Mouse (Mus musculus): Measurements from ENCODE around the gene 5031439G07Rik. TPM values are rescaled to one million over a fixed set of nuclear protein-coding genes. Genes with fewer than 3 reads are reported as not detected.

The 5031439G07Rik gene
- polyA plus RNA-seq, 1 experiment = not detected

GRCm38 (mm10) chr15:85022211-85022610, 33.9 kb upstream of the 5031439G07Rik start:
- WGBS = 76% methylated on average over 4 of the region's 4 CpGs

DNA sequence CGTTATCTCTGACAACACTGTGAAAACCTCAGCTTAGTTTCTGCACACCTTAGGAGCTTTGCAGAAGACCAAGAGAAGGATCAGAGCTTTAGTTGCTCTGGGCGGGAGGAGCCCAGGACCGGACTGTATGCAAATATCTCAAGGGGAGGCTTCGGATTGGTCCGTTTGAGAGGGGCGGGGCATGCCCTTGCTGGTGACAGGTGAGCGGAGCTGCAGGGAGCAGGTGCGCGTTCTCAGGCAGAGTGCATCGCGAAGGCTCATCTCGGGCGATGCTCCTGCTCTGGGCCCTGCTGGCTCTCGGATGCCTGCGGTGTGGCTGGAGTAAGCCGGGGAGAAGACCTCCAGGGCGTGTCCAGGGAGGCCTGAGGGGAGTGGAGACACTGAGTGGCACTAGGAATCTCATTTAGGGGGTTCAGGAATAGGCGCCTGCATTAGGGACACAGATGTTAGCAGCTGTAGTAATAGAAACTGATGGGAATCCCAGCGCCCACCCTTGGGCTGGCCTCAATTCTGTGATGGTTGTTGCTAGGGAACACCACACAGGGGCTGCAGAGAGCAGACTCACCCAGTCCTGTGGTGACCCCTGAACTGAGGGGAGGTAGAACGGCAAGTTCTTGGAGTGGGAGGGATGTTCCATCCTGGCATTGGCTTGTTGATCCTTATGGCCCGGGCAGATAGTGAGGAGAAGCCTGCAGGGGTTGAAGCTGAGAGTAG, 28.8 kb upstream of the 5031439G07Rik start, which contains the start of gene Upk3a:
Gene Upk3a, plus strand, starts transcription at position 191 of the 714 bp plus-strand sequence.
- TF ChIP-seq POLR2A (IDR thresholded peaks at IDR 0.05; ENCODE audit: insufficient read depth, low read depth, low read length) = no peak
- no peak for TF ChIP-seq CTCF (IDR thresholded peaks at IDR 0.05; ENCODE audit: insufficient read depth, low read depth, low read length)
- whole genome bisulfite sequencing = 33% methylated on average over 21 of the region's 21 CpGs
- H3K4me1 ChIP-seq (ENCODE audit: control insufficient read depth, insufficient read depth, low read length) = peaks cover 6% of the 10 kb centered on the region
- no peak within 1 kb of the TSS for H3K27ac ChIP-seq (ENCODE audit: insufficient read depth, low read depth, low read length)
- no peak within 1 kb of the TSS for H3K4me3 ChIP-seq (ENCODE audit: insufficient read depth, low read depth, low read length)

More at GRCm38 (mm10) chr15:85022211-85022610, 33.9 kb upstream of the 5031439G07Rik start:
- H3K4me1 ChIP-seq (ENCODE audit: control insufficient read depth, insufficient read depth, low read length) = peaks cover 2% of the 10 kb centered on the region; the same call in 1 of the 2 replicates
- TF ChIP-seq POLR2A (IDR thresholded peaks at IDR 0.05; ENCODE audit: insufficient read depth, low read depth, low read length) = no peak
- TF ChIP-seq CTCF (IDR thresholded peaks at IDR 0.05; ENCODE audit: insufficient read depth, low read depth, low read length) = no peak
- H3K27ac ChIP-seq (ENCODE audit: insufficient read depth, low read depth, low read length) = no peak overlapping the region
- H3K4me3 ChIP-seq (ENCODE audit: insufficient read depth, low read depth, low read length) = no peak overlapping the region

GRCm38 (mm10) chr15:85015771-85016170, 27.4 kb upstream of the 5031439G07Rik start:
- peaks cover 9% of the 10 kb centered on the region for H3K4me1 ChIP-seq (ENCODE audit: control insufficient read depth, insufficient read depth, low read length)
- no peak overlapping the region for H3K27ac ChIP-seq (ENCODE audit: insufficient read depth, low read depth, low read length)
- no peak overlapping the region for H3K4me3 ChIP-seq (ENCODE audit: insufficient read depth, low read depth, low read length)
- TF ChIP-seq POLR2A (IDR thresholded peaks at IDR 0.05; ENCODE audit: insufficient read depth, low read depth, low read length) (no peak), CTCF (IDR thresholded peaks at IDR 0.05; ENCODE audit: insufficient read depth, low read depth, low read length) (no peak)
- WGBS = 31% methylated on average over 11 of the region's 11 CpGs

GRCm38 (mm10) chr15:85012662-85013054, 24.3 kb upstream of the 5031439G07Rik start:
- Histone ChIP-seq H3K4me1 (ENCODE audit: control insufficient read depth, insufficient read depth, low read length) (peaks cover 9% of the 10 kb centered on the region), H3K27ac (ENCODE audit: insufficient read depth, low read depth, low read length) (no peak overlapping the region), H3K4me3 (ENCODE audit: insufficient read depth, low read depth, low read length) (no peak overlapping the region)
- no peak for TF ChIP-seq POLR2A (IDR thresholded peaks at IDR 0.05; ENCODE audit: insufficient read depth, low read depth, low read length)
- no peak for TF ChIP-seq CTCF (IDR thresholded peaks at IDR 0.05; ENCODE audit: insufficient read depth, low read depth, low read length)
- 49% methylated on average over 2 of the region's 2 CpGs for WGBS

- no peak overlapping the region for H3K27ac ChIP-seq (ENCODE audit: insufficient read depth, low read depth, low read length)
- WGBS = 58% methylated on average over 19 of the region's 19 CpGs
Measured at GRCm38 (mm10) chr15:85011895-85012661, 23.7 kb upstream of the 5031439G07Rik start.

GRCm38 (mm10) chr15:85009666-85010065, 21.3 kb upstream of the 5031439G07Rik start:
- Histone ChIP-seq H3K27ac (ENCODE audit: insufficient read depth, low read depth, low read length) (no peak overlapping the region), H3K4me3 (ENCODE audit: insufficient read depth, low read depth, low read length) (no peak overlapping the region), H3K4me1 (ENCODE audit: control insufficient read depth, insufficient read depth, low read length) (peaks cover 3% of the 10 kb centered on the region; the same call in 1 of the 2 replicates)
- TF ChIP-seq POLR2A (IDR thresholded peaks at IDR 0.05; ENCODE audit: insufficient read depth, low read depth, low read length) = 0 out of 2 replicates have a peak, but pooled peaks have one; percentile 25
- no peak for TF ChIP-seq CTCF (IDR thresholded peaks at IDR 0.05; ENCODE audit: insufficient read depth, low read depth, low read length)
- 91% methylated on average over 8 of the region's 8 CpGs for WGBS

More at GRCm38 (mm10) chr15:85011895-85012661, 23.7 kb upstream of the 5031439G07Rik start:
- Histone ChIP-seq H3K4me1 (ENCODE audit: control insufficient read depth, insufficient read depth, low read length) (peaks cover 6% of the 10 kb centered on the region; the same call in 1 of the 2 replicates), H3K4me3 (ENCODE audit: insufficient read depth, low read depth, low read length) (no peak overlapping the region)
- TF ChIP-seq POLR2A (IDR thresholded peaks at IDR 0.05; ENCODE audit: insufficient read depth, low read depth, low read length) (no peak), CTCF (IDR thresholded peaks at IDR 0.05; ENCODE audit: insufficient read depth, low read depth, low read length) (no peak)

- WGBS = 16% methylated on average over 29 of the region's 29 CpGs
- H3K4me3 ChIP-seq (ENCODE audit: insufficient read depth, low read depth, low read length) = no peak overlapping the region
- no peak overlapping the region for H3K27ac ChIP-seq (ENCODE audit: insufficient read depth, low read depth, low read length)
Measured at GRCm38 (mm10) chr15:85000984-85001982, 12.9 kb upstream of the 5031439G07Rik start.

DNA sequence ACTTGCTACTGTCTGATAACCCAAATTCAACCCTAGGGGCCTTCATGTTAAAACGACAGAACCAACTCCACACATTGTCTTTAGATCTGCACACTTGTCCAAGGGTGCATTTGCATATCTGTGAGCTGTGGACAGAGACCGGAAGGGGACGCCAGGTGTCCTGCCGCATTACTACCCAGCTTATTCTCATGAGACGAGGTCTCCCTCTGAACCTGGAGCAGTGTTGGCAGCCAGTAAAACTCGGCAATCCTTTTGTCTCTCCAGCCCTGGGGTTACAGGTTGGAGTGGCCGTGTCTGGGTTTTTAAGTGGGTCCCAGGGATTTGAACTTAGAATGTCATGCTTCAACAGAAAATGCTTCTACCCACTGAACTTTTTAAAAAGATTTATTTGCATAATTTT, 11.6 kb upstream of the 5031439G07Rik start:
- peaks cover 14% of the 10 kb centered on the region for H3K4me1 ChIP-seq (ENCODE audit: control insufficient read depth, insufficient read depth, low read length)
- TF ChIP-seq CTCF (IDR thresholded peaks at IDR 0.05; ENCODE audit: insufficient read depth, low read depth, low read length) (no peak), POLR2A (IDR thresholded peaks at IDR 0.05; ENCODE audit: insufficient read depth, low read depth, low read length) (no peak)

More at GRCm38 (mm10) chr15:85000984-85001982, 12.9 kb upstream of the 5031439G07Rik start:
- TF ChIP-seq POLR2A (IDR thresholded peaks at IDR 0.05; ENCODE audit: insufficient read depth, low read depth, low read length) (no peak), CTCF (IDR thresholded peaks at IDR 0.05; ENCODE audit: insufficient read depth, low read depth, low read length) (peak; percentile 93)
- H3K4me1 ChIP-seq (ENCODE audit: control insufficient read depth, insufficient read depth, low read length) = peaks cover 13% of the 10 kb centered on the region

More for the DNA sequence above, 11.6 kb upstream of the 5031439G07Rik start:
- no peak overlapping the region for H3K4me3 ChIP-seq (ENCODE audit: insufficient read depth, low read depth, low read length)
- WGBS = 69% methylated on average over 7 of the region's 7 CpGs
- no peak overlapping the region for H3K27ac ChIP-seq (ENCODE audit: insufficient read depth, low read depth, low read length)
